Mouse (Mus musculus) olfactory bulb, adult 2 months (tissue): ENCODE results near the gene Rnf5.

ENCODE experiments used
- CTCF ChIP-seq: fragments of 200-500 bp; IDR thresholded peaks from 2 replicates; pipeline ENCODE4 v1.5.1; 2012; ENCODE audit warnings: low read depth, mild to moderate bottlenecking, low read length, moderate library complexity; ENCODE audit not compliant: insufficient read depth
- POLR2A ChIP-seq: fragments of 200-500 bp; IDR thresholded peaks from 2 replicates; pipeline ENCODE4 v1.6.1; 2012; ENCODE audit warnings: mild to moderate bottlenecking, low read depth, low read length, moderate library complexity; ENCODE audit not compliant: insufficient read depth

GRCm38 (mm10) chr17:34650781-34651180, 47.3 kb upstream of the Rnf5 start:
- no peak for TF ChIP-seq CTCF
- TF ChIP-seq POLR2A = no peak
